Mouse (Mus musculus) embryonic fibroblast, embryonic 13.5 days (primary cell): Measurements from ENCODE around the gene Prss57.

Source experiments
- CTCF ChIP-seq: IDR thresholded peaks from 2 replicates; pipeline ENCODE4 v1.5.1; 2011; ENCODE audit warnings: mild to moderate bottlenecking, control low read depth, low read length, moderate library complexity, borderline replicate concordance; ENCODE audit not compliant: insufficient read depth
- POLR2A ChIP-seq: IDR thresholded peaks from 2 replicates; pipeline ENCODE4 v1.6.1; 2011; ENCODE audit warnings: low read depth, mild to moderate bottlenecking, control low read depth, low read length, moderate library complexity

DNA sequence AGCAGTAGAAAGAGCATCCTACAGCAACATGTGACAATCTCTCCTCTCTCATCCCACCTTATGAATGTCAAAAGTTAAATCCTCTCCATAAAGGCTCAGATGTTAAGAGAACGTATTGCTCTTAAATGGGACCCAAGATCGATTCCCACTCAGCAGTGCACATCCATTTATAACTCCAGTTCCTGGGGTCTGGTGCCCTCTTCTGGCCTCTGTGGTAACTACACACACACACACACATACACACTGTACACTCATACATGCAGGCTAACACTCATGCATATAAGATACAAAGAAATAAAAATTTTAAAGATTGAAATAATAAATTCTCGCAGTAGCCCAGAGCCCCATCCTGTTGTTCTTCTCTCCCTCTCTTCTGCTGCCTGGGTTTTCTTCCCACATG, 46.2 kb upstream of the Prss57 start:
- no peak for TF ChIP-seq CTCF
- no peak for TF ChIP-seq POLR2A
